Mouse (Mus musculus) bone marrow macrophage, adult 2 months (primary cell): Measurements from ENCODE around the gene Ror1.

Experiments used
- CTCF ChIP-seq: IDR thresholded peaks from 2 replicates; pipeline ENCODE4 v1.5.1; 2012; ENCODE audit warnings: low read depth, mild to moderate bottlenecking, low read length, moderate library complexity
- POLR2A ChIP-seq: IDR thresholded peaks from 2 replicates; pipeline ENCODE4 v1.6.1; 2012; ENCODE audit warnings: mild to moderate bottlenecking, low read depth, low read length, borderline replicate concordance

DNA sequence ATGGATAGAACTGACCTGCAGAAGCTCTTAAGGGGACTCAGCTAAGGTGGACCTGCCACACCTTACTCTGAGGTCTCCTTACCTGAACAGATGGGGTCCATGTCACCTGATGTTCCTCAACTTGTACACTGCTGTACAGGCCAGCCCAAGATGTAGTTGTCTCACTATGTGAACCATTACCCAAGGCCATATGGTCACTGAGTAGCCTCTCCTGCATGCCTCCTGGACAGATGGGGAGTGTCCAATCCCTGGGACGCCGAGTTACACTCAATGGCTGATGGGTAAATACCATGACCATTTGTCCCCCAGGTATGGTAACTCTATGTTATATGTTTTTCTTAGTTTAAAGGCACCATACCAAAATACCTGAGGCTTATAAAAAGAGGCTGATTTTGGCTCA is 29.9 kb upstream of the Ror1 start:
- TF ChIP-seq POLR2A, result no peak
- TF ChIP-seq CTCF, result no peak
